Mouse (Mus musculus) gastrocnemius, adult 2 months (tissue): Measurements from ENCODE around the gene Tenm2. TPM values are rescaled to one million over a fixed set of nuclear protein-coding genes. Genes with fewer than 3 reads are reported as not detected.

Source experiments
- DNase-seq: peaks from one replicate; pipeline ENCODE4 v3.0.0; 2022
- H3K27ac ChIP-seq: fragments of 200-600 bp; 2 replicates; pipeline ENCODE4 v1.8.1; 2022; ENCODE audit warnings: mild to moderate bottlenecking
- H3K4me3 ChIP-seq: fragments of 200-600 bp; 2 replicates; pipeline ENCODE4 v1.8.1; 2022; ENCODE audit warnings: mild to moderate bottlenecking, moderate library complexity
- CTCF ChIP-seq: fragments of 200-600 bp; IDR thresholded peaks from 2 replicates; pipeline ENCODE4 v1.8.1; 2022; ENCODE audit warnings: antibody characterized with exemption, mild to moderate bottlenecking, moderate library complexity
- intact Hi-C: fragments of 180-260 bp; cut with DNase I; formaldehyde crosslinking; loops from one replicate; pipeline ENCODE4 v1.15.1; 2025
- total RNA-seq, 2 experiments: library from RNA; stranded (reverse); gene quantifications; 2 replicates each; pipeline ENCODE4 v1.2.3; 2021

Tenm2 gene
- total RNA-seq, 2 experiments from 2014 or later, result 0.42 to 0.43 TPM

DNA sequence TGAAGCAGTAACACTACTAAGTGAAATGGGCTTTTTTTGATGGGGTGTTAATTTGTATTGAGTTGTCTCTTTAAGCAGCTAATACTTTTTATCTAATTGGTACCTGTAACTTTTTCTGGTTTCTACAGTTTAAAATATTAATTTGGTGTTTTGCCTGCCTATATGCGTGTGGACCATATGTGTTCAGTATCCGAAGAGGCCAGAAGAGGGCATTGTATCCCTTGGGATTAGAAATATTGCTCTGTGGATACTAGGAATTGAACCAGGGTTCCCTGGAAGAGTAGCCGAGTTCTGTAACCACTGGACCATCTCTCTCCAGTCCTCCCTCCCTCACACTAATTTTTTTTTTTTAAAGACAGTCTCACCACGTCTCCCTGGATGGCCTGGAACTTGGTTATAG, 1232.9 kb downstream of the Tenm2 start:
- no peak overlapping the region for H3K4me3 ChIP-seq
- no peak overlapping the region for H3K27ac ChIP-seq
- intact Hi-C loops, result loop anchor here (5.0 kb wide), 3 partner anchors 161 to 1161 kb away; no protein-coding TSS in a partner anchor
- DNase-seq, result no peak
- TF ChIP-seq CTCF, result no peak

DNA sequence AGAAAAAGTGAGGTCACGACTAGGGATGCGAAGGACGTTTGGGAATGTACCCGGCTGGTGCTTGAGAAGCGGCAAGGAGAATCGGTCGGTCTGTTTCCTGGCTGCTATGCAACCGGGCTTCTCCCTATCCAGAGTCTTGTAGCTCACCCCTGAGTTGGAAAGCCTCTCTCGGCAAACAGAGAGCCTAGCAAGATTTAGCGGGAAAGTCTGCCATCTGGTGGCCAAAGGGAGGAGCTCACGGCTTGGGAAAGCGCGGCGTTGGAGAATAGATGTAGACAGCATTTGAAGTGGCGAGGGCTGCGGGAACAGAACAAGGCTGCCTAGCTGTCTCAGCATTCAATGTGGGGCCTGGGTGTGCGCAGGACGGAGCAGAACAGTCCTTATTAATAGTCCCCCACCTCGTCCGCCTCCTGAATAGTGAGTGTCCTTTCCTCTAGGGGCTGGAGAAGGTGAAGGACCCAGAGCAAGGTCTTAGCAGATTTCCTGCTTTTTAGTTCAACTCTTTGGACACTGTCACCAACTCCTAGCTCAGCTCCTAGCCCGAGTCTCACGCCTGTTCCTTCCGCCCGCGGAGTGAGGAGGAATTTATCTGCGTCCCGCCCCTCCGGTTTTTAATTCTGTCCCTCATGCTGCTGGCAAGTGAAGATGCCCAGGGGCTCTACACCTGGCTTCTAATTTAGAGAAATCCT, 1234.3 kb downstream of the Tenm2 start:
- peak overlapping the region; percentile 53 for H3K4me3 ChIP-seq
- TF ChIP-seq CTCF, result peak; percentile 93
- intact Hi-C loops, result loop anchor here (5.0 kb wide), 3 partner anchors 159 to 1159 kb away; no protein-coding TSS in a partner anchor
- DNase-seq, result peak; percentile 81
- H3K27ac ChIP-seq, result no peak overlapping the region

- TF ChIP-seq CTCF, result no peak
- no peak for DNase-seq
- Histone ChIP-seq H3K27ac (no peak overlapping the region), H3K4me3 (peak overlapping the region; percentile 53)
- intact Hi-C loops, result loop anchor here (5.0 kb wide), 3 partner anchors 158 to 1158 kb away; no protein-coding TSS in a partner anchor
Measured at GRCm38 (mm10) chr11:36000585-36001281, 1235.0 kb downstream of the Tenm2 start.

- no peak for DNase-seq
- Histone ChIP-seq H3K4me3 (no peak overlapping the region), H3K27ac (no peak overlapping the region)
- TF ChIP-seq CTCF, result no peak
- intact Hi-C loops, result loop anchor here (5.0 kb wide), 3 partner anchors 158 to 1158 kb away; no protein-coding TSS in a partner anchor
Measured at GRCm38 (mm10) chr11:36000038-36000437, 1235.7 kb downstream of the Tenm2 start.

GRCm38 (mm10) chr11:35998048-35998447, 1237.7 kb downstream of the Tenm2 start:
- H3K4me3 ChIP-seq, result no peak overlapping the region
- no peak for TF ChIP-seq CTCF
- intact Hi-C loops, result no loop called here
- DNase-seq, result no peak
- no peak overlapping the region for H3K27ac ChIP-seq

GRCm38 (mm10) chr11:35995310-35995709, 1240.5 kb downstream of the Tenm2 start:
- Histone ChIP-seq H3K4me3 (no peak overlapping the region), H3K27ac (no peak overlapping the region)
- intact Hi-C loops, result no loop called here
- no peak for DNase-seq
- no peak for TF ChIP-seq CTCF

GRCm38 (mm10) chr11:35991846-35992245, 1243.9 kb downstream of the Tenm2 start:
- H3K4me3 ChIP-seq, result no peak overlapping the region
- no peak for TF ChIP-seq CTCF
- DNase-seq, result no peak
- no peak overlapping the region for H3K27ac ChIP-seq
- intact Hi-C loops, result no loop called here

- intact Hi-C loops, result no loop called here
- Histone ChIP-seq H3K4me3 (no peak overlapping the region), H3K27ac (no peak overlapping the region)
- DNase-seq, result no peak
- no peak for TF ChIP-seq CTCF
Measured at GRCm38 (mm10) chr11:35989967-35990366, 1245.8 kb downstream of the Tenm2 start.

DNA sequence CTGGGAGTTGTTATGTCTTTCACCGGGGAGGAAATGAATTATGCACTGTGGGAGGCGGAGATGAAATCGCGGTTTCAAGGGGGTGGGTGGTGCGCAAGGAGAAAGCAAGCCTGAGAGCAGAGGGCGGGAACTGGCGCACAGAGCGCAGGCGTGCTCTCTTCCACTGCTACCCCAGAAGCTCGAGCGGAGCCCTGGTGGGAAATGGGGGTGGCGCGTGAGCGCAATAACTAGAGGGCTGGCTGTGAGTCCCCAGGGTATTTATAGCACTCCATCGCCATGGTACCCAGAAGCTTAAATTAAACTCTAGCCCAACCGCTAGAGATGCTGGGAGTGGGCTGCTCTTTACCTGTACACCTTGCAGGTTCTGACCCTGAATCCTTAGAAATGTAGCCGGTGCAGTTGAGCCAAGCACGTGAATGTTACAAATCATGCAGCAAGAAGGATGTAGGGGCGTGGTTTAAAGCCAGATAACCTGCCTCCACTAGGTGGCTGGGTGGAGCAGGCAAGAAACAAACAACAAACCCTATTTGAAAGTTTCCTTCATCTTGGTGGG, 1249.8 kb downstream of the Tenm2 start:
- Histone ChIP-seq H3K4me3 (no peak overlapping the region), H3K27ac (no peak overlapping the region)
- no peak for DNase-seq
- intact Hi-C loops, result no loop called here
- TF ChIP-seq CTCF, result no peak

GRCm38 (mm10) chr11:35982734-35983133, 1253.0 kb downstream of the Tenm2 start:
- no peak for TF ChIP-seq CTCF
- Histone ChIP-seq H3K4me3 (no peak overlapping the region), H3K27ac (no peak overlapping the region)
- DNase-seq, result no peak
- intact Hi-C loops, result no loop called here

DNA sequence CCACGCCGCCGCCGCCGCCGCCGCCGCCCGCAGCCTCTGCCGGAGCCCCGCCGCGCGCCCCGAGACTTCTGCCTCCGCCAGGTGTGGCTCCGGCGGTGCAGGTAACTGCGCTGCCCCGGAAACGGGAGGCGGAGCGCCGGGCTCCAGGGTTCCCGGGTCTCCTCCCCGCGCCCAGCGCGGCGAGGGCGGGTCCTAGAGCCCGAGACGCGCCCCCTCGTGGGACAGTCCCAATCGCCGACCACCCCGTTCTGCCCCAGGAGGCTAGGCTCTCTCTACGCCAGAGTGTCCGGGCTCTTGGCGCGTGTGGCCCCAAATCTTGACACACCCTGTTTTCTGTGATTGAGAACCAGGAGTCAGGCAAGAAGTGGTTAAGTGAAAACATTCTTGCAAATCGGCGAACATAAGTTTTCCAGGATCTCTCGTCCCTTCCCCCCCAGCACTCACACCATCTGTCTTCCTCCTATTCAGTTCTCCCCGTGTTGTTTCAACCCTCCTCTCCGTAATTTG, 1255.3 kb downstream of the Tenm2 start, which contains the start of gene Wwc1:
Wwc1 (minus strand) TSS at position 117 of the 507 bp plus-strand sequence.
- Histone ChIP-seq H3K4me3 (peak within 1 kb of the TSS; percentile 73), H3K27ac (no peak within 1 kb of the TSS)
- no peak for TF ChIP-seq CTCF
- intact Hi-C loops, result no loop called here
- DNase-seq, result no peak

GRCm38 (mm10) chr11:35979733-35980410, 1255.9 kb downstream of the Tenm2 start:
- Histone ChIP-seq H3K4me3 (peak overlapping the region; percentile 73), H3K27ac (no peak overlapping the region)
- peak; percentile 31 for DNase-seq
- intact Hi-C loops, result no loop called here
- no peak for TF ChIP-seq CTCF

DNA sequence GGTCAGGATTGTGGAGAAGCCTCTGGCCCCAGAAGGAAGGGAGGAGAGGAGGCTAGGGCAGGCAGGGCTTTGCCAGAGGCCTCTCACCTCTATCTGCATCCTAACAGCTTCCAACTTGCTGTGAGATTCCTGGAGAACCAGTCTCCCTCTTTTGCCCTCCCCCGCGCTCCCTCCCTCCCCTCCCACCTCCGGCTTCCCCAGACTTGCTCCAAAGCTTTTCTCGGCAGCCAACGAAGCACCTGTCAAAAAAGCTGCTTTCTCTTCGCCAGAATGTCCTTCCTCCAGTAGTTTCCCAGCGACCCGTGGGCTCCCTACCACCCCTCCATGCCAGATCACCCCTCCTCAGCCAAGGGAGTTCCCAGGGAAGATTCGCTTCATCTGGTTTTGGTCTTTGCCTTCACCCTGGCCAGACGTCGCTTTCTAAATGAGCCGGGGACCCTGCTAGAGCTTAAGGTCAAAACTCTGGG, 1256.5 kb downstream of the Tenm2 start:
- intact Hi-C loops, result no loop called here
- no peak for DNase-seq
- H3K27ac ChIP-seq, result no peak overlapping the region
- H3K4me3 ChIP-seq, result peak overlapping the region; percentile 73
- TF ChIP-seq CTCF, result no peak
